Mouse (Mus musculus) erythroblast, embryonic 14.5 days (primary cell): ENCODE measurements around the gene Napa.

Experiments used
- GATA1 ChIP-seq: IDR thresholded peaks from 2 replicates; pipeline ENCODE4 v1.6.1; 2012; ENCODE audit warnings: low read length, inconsistent platforms, mixed read lengths
- TAL1 ChIP-seq: IDR thresholded peaks from 3 replicates; pipeline ENCODE4 v1.6.1; 2012; ENCODE audit warnings: low read length, inconsistent platforms, mixed read lengths

DNA sequence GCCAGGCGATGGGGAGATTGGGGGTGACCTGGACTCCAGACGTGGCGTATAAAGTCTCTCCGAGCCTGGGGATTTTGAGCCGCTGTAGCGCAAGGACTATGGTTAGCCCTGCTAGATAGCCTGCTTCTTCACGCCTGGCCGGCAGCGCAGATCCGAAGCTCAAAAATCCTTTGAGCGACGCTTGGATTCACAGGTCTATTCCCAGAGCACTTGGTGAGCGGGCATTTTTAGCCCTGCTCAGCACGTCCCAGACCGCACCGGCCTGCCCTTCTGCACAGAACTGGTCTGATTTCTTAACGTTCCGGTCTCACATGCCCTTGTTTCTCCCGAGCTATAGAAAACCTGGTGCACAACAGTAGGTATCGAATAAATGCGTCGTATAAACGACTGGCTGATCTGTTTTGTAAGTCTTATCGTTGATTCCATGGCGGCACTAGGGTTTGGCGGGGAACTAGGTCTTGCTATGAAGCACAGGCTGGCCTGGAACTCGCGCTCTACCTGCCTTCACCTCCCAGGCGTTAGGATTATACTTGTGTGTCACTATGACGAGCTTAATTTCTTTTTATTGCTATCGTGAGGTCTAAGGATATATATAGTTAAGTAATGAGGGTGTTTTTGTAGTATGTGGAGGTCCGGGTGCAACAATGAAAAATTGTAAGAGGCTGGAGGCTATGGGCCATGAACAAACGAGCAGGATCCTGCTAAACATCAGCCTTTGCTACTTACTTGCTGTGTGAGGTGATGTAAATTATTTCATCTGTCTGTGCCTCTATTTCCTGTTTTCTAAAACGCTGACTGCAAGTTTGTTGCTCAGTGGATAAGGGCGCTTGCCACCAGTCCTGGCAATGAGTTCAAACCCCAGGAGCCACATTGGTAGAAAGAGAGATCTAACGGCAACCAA is 49.3 kb upstream of the Napa start:
- TF ChIP-seq GATA1 (no peak), TAL1 (no peak)
